Mouse (Mus musculus) spleen, postnatal 4 days (tissue): ENCODE results near the gene Rgn.
A peak's percentile ranks its signal among the peaks of the same experiment; 100 is the strongest.

ENCODE experiments used
- DNase-seq, 2 experiments: peaks; one replicate each; pipeline ENCODE4 v3.0.0; 2022; ENCODE audit warnings: low spot score in 2 of 2

Rgn gene

DNA sequence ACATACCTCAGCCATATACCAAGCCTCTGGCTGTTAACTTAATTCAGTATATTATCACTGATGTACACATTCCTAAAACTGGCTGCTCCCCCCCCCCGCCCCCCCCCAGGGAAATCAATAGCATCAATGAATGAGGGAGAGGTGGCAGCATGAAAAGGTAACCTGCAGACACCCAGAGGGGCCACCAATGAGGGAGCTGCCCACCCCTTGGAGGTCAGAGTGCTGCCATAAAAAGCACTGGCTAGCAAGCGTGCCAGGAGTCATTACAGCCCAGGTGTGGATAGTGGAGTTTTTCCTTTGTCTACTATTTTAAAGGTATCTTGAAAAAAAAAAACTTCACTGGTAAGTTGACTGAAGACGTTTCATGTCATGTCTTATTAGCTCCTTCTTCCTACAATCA is at the start of gene Rgn:
Rgn (plus strand) TSS at position 256 of the 400 bp plus-strand sequence.
- DNase-seq = no peak

DNA sequence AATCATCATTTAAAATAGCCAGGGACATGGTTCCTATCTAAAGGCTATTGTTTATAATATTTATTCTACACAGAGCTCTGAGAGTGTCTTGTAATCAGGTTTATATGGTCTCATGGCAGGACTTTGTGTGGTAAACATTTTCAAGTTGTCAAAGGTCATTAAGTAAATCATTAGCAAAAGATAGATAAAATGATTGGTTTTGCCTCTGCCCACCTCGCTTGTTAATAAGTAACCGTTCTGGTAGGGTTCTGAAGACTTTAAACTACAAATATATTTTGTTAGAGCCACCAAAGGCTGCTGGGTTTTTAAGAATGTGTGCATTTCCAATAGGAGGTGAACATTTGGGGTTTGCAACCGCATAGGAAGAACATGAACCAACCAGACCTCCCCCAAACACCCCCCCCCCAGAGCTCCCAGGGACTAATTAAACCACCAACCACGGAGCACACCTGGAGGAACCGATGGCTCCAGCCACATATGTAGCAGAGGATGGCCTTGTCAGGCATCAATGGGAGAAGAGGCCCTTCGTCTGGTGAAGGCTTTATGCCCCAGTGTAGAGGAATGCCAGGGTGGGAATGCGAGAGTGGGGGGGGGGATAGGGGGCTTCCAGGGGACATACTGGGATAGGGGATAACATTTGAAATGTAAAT is 29.2 kb upstream of the Rgn start:
- DNase-seq = no peak

- no peak for DNase-seq
Observed at GRCm38 (mm10) chrX:20521578-20521977, 28.0 kb upstream of the Rgn start.

DNA sequence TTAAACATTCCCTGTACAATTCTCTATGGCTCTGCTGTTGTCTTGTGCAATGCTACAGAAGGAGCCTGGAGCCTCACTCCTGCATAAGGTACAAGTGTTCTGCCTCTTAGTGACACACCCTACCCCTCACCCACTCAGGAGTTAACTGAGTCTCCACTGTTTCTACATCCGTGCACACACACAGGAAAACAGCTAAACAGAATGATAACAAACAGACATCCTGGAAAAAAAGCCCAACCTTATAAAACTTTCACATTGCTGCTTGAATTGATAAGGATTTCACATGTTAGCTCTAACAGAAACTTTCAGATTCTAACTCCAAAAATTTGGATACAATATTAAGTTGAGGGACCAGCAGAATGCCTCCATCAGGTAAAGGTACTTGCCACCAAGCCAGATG is 17.0 kb upstream of the Rgn start:
- no peak for DNase-seq

GRCm38 (mm10) chrX:20543867-20544266 is 5.7 kb upstream of the Rgn start:
- DNase-seq = no peak

- DNase-seq = no peak
Observed at GRCm38 (mm10) chrX:20547609-20548008, 2.0 kb upstream of the Rgn start.

DNA sequence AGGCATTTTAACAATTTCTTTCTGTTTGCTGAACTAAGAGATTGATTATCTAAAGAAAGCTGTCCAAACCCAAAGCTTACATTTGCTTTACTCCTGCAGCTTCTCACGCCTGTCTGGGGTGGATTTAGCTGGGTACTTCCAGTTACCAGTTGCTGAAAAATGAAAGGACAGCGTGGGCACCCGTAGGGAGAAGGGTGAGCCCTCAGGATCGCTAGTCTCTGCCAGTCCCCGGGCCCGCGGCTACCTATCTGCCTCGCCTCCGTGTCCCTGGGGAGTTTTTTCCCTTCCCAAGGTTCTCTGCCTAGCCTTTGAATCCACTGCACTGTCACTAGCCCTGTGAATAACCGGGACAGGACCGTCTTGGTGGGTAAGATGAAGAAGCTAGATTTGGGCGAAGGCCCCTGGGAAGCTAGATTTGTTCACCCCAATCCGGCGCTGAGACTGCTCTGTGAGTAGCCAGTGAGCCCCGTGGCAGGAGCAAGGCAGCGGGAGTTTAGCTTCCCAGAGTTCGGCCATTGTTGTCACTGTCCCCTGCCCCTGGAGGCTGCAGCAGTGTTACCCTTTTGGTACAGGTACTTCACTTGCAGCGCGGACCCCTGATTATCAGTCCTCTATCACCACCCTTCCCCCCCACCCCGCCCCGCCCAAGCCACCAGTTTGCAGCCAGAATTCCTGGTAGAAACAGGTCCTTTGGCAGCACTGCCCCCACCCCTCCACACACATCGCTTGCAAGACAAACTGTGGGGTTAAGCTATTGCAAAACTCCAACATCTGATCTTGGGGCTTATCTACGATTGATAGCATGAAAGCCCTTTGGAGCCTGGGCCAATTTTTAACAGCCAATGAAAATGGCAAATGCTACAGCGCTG is 1.3 kb upstream of the Rgn start:
- no peak for DNase-seq

- no peak for DNase-seq
Observed at GRCm38 (mm10) chrX:20548880-20549440, 627 bp upstream of the Rgn start.

DNA sequence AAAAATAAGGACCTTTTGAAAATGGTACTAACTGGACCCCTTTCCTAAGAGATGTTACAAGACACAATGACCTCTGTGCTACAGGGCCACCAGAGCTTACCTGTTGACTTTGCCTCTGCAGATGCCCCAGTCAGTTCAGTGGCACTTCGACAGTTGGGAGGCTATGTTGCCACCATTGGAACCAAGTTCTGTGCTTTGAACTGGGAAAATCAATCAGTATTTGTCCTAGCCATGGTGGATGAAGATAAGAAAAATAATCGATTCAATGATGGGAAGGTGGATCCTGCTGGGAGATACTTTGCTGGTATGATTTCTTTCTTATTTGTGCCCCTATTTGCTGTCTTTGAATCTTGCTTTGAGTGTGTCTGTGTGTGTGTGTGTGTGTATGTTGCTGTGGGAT is 2.6 kb downstream of the Rgn start:
- DNase-seq = no peak

DNA sequence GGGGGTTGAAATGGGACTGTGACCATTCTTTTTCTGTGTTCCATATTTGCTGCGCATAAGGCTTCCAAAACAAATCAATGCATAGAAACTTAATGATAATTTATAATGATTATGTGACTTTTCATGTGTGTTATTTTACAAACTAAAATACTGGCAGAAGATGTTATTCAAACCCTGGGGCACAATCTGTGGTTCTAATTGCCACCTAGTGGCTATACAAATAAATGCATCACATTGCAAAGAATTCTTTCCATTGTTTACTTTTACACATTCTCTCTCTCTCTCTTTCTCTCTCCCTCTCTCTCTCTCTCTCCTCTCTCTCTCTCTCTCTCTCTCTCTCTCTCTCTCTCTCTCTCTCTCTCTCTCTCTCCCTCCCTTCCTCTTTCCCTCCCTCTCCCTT is 12.3 kb downstream of the Rgn start:
- no peak for DNase-seq

GRCm38 (mm10) chrX:20563941-20564340 is 14.4 kb downstream of the Rgn start:
- no peak for DNase-seq

GRCm38 (mm10) chrX:20571024-20571423 is 21.4 kb downstream of the Rgn start:
- DNase-seq = peak in 1 of 2 experiments; percentile 16

DNA sequence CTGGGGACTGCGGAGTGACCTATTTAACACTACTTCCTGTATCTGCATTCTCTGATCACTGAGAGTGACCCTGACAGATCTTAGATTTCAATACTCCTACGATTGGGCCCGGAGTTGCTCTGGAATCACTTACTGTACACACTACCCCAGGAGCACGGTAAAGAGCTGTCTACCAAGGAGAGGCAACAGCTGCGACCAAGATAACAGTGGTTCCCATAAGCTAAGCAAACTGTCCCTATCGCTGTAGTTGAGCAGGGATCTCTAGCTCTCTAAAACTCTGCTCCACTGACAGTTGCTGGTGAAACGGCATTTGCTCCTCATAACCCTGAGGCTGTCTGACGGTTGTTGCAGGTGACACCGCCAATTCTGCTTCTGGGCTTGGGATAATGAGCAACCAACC is 23.1 kb downstream of the Rgn start:
- DNase-seq = no peak

DNA sequence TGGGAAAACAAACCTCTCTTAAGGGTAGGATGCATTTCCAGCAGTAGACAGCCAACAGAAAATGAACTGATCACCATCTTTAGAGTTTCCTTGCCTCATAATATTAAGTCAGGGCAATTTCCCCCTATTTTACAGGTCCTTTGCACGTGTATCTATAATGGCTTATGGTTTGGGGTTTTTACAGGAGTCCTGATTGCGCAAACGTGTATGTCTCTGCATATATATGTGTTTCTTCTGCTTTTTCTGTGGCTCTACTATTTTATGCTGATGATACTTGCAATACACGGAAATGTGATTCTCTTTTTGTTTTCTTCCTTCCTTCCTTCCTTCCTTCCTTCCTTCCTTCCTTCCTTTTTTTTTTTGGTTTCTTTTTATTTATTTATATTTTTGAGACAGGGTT is 24.3 kb downstream of the Rgn start:
- DNase-seq = no peak

DNA sequence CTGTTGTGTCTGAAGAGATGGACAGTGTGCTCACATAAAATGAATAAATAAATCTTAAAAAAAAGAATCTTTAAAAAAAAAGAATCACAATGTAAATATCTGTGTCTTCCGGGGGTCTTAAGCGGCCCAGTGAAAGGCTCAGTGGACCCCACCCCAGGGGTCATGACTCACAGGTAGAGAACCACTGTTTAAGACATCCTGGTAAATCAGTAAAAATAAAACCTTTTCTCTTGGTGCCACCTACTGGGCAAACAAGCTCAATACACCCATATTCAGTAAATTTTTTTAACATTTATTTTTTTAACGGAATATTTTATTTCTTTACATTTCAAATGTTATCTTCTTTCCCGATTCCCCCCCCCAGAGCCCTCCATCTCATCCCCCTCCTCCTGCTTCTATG is 38.4 kb downstream of the Rgn start:
- no peak for DNase-seq

DNA sequence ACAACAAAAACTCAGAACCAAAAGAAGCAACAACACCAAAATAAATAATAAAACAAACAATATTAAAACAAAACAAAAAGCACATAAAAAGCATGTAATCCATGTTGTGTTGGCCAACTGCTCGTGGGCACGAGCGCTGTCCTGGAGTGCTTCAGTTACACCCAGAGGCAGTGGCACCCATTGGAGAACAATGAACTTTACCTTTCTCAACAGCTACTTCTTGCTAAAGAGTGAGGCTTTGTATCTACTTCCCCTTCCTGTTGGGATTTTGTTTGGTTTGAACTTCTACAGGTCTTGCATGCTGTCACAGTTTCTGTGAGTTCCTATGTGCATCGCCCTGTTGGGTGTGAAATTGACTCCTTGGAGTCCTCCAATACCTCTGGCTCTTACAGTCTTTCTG is 58.9 kb downstream of the Rgn start:
- no peak for DNase-seq
